Mouse (Mus musculus): ENCODE results near the gene Vmn2r30.
"Not testable (repeated sequence)": the region's sequence is repeated elsewhere in the genome, so short reads cannot be mapped to it uniquely, and the experiment has no call there.

The Vmn2r30 gene

DNA sequence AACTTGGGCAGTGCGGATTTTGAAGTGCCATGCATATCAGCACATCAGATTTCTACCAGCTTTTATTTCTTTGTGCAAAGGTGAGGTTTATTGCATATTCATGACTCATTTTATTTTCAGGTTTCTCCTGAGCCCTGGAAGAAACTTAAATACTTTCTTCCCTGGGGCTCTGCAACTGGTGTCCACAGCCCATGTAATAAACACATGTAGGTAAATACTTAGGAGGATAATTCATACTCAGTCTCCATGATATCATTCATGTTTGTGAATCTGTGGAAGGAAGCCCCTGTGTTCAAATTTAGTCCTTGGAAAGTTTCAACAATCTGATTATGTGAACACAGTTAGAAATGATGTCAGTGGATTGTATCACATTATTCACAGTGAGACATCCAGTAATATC lies at the start of gene Vmn2r30:
Gene Vmn2r30 (minus strand): TSS at position 101 of the 400 bp plus-strand sequence.
- H3K27me3 ChIP-seq (ENCODE audit: insufficient read depth, low read length); H3K4me1 ChIP-seq (replicated peaks; ENCODE audit: low read depth, low read length); H3K4me3 ChIP-seq (replicated peaks; ENCODE audit: low read length); H3K9me3 ChIP-seq (ENCODE audit: low read length); H3K36me3 ChIP-seq (ENCODE audit: insufficient read depth, low read length): not testable (repeated sequence)

DNA sequence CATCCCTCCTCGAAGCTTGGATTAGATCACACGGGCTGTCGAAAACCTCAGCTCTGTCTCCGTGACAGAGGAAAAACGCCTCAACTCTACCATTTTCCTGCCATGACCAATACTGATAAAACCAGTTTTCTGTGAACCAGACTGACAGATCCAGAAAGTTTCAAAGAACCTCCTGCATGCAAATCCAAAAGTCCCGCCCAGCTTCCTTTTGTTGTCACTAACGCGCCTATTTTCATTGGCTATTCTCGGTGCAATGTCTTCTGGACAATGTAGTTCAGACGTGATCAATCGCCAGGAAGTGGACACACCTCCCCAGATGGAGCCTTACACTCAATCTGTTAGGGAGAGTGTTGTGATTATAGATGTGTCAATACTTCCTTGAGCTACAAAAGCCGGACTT lies 37.0 kb upstream of the Vmn2r30 start, which contains the start of gene Gm45783:
Gene Gm45783 (minus strand): TSS at position 143 of the 400 bp plus-strand sequence.
- not testable (repeated sequence) for H3K4me3 ChIP-seq (replicated peaks; ENCODE audit: low read length); H3K27me3 ChIP-seq (ENCODE audit: insufficient read depth, low read length); H3K36me3 ChIP-seq (ENCODE audit: insufficient read depth, low read length); H3K4me1 ChIP-seq (replicated peaks; ENCODE audit: low read depth, low read length); H3K9me3 ChIP-seq (ENCODE audit: low read length)

DNA sequence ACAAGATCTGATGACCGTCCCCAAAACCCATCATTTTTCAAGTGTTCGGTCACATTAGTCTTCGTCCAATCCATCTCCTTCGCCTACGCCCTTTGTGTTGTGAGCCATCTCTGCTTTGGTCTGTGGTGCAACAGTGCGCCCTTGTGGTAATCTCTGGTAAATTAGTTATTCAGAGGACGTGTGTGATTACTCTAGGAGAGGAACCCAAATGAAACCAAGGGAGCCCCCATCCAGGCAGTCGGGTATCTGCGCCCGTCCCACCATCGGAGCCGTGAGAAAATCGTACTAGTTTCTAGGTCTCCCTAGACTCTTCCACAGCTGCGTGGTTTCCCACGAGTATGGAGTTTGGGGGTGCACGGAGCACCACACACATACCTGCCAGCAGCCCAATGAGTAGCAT lies 41.8 kb downstream of the Vmn2r30 start:
- Histone ChIP-seq H3K4me1 (replicated peaks; ENCODE audit: low read depth, low read length) (peaks cover 19% of the 10 kb centered on the region), H3K27me3 (ENCODE audit: insufficient read depth, low read length) (peaks cover 23% of the 10 kb centered on the region), H3K36me3 (ENCODE audit: insufficient read depth, low read length) (no peaks in the 10 kb centered on the region), H3K4me3 (replicated peaks; ENCODE audit: low read length) (no peak overlapping the region), H3K9me3 (ENCODE audit: low read length) (peaks cover 5% of the 10 kb centered on the region)
- TF ChIP-seq CTCF (conservative IDR thresholded peaks at IDR 0.05; ENCODE audit: low read length) (peak; percentile 46), NANOG (IDR thresholded peaks at IDR 0.05; ENCODE audit: borderline replicate concordance, low read length) (no peak)

DNA sequence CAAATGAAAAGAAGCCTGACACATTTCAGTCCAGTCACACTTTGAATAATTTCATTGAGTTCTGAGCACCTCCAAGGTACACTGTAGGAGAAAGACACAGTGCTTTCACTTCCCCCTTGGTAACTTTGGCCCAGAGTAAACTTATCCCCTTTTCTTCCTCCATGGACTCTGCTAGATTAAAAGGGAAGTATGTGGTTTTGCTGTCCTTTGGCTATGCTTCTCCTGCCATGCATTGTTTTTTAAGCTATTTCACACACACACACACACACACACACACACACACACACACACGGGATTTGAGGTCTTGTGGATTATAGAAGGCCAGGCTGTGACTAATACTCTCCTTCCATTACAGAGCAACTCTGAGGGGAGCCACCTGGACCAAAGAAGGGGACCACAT lies 56.0 kb downstream of the Vmn2r30 start:
- no peaks in the 10 kb centered on the region for H3K4me1 ChIP-seq (replicated peaks; ENCODE audit: low read depth, low read length)
- H3K4me3 ChIP-seq (replicated peaks; ENCODE audit: low read length): no peak overlapping the region
- H3K27me3 ChIP-seq (ENCODE audit: insufficient read depth, low read length): no peaks in the 10 kb centered on the region
- peaks cover 3% of the 10 kb centered on the region; the same call in 1 of the 2 replicates for H3K36me3 ChIP-seq (ENCODE audit: insufficient read depth, low read length)
- TF ChIP-seq NANOG (IDR thresholded peaks at IDR 0.05; ENCODE audit: borderline replicate concordance, low read length) (no peak), CTCF (conservative IDR thresholded peaks at IDR 0.05; ENCODE audit: low read length) (no peak), POU5F1 (IDR thresholded peaks at IDR 0.05; ENCODE audit: borderline replicate concordance, low read length) (no peak)
- peaks cover 60% of the 10 kb centered on the region for H3K9me3 ChIP-seq (ENCODE audit: low read length)

DNA sequence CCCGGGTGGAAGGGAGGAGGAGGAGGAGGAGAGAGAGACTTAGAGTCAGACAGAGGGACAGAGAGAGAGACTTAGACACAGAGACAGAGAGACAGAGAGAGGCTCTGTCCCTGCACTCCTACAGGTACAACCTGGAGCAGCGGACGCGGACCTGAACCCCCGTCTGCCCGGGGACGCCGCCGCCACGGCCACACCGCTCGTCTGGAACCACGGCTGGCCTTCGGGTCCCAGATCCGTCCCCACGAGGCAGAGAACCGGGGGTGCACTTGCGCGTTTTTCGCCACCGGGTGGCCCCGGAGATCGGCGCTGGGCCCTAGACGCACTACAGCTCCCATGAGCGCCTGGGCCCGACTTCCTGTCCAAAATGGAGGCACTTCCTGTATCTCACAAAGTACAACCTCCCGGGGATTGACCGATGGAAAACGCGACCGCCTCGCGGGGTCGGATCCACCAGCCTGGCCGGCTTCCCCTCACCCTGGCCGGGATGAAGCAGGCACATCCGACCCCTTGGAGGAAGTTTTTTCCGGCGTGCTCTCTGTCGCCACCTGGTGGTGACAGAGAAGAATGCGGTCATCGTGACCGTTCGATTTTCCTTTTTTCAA lies 59.3 kb downstream of the Vmn2r30 start, which contains the start of gene Gm45844:
Gene Gm45844 (minus strand): TSS at position 324 of the 602 bp plus-strand sequence.
- peak; percentile 43 for TF ChIP-seq CTCF (conservative IDR thresholded peaks at IDR 0.05; ENCODE audit: low read length)
- H3K9me3 ChIP-seq (ENCODE audit: low read length): peaks cover 50% of the 10 kb centered on the region
- not testable (repeated sequence) for H3K4me1 ChIP-seq (replicated peaks; ENCODE audit: low read depth, low read length)

DNA sequence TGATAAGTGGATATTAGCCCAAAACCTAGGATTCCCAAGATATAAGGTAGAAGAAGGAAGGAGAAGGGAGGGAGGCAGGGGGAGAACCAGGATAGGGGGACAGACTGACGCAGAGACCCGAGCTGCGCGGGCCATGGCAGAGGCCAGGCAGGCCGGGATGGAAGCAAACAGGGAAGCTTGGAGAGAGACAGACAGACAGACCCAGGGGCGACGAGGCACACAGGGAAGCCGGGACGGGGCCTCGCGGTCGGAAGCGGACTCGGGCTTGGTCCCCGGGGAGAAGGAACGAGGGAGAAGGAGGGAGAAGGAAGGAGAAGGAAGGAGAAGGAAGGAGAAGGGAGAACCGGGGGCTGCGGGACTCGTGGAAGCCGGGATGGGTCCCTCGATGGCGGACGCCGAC lies 59.9 kb downstream of the Vmn2r30 start:
- not testable (repeated sequence) for H3K4me1 ChIP-seq (replicated peaks; ENCODE audit: low read depth, low read length); H3K36me3 ChIP-seq (ENCODE audit: insufficient read depth, low read length); H3K27me3 ChIP-seq (ENCODE audit: insufficient read depth, low read length)
- H3K4me3 ChIP-seq (replicated peaks; ENCODE audit: low read length): peak overlapping the region; percentile 57; the same call in 1 of the 2 replicates
- peaks cover 45% of the 10 kb centered on the region for H3K9me3 ChIP-seq (ENCODE audit: low read length)

More for the DNA sequence above, 59.3 kb downstream of the Vmn2r30 start, which contains the start of gene Gm45844:
- not testable (repeated sequence) for H3K36me3 ChIP-seq (ENCODE audit: insufficient read depth, low read length); H3K27me3 ChIP-seq (ENCODE audit: insufficient read depth, low read length)
- H3K4me3 ChIP-seq (replicated peaks; ENCODE audit: low read length): peak within 1 kb of the TSS; percentile 57
